Mouse (Mus musculus) urinary bladder, postnatal 4 days (tissue): ENCODE measurements around the gene 1700109H08Rik.
"Not testable (repeated sequence)": the region's sequence is repeated elsewhere in the genome, so short reads cannot be mapped to it uniquely, and the experiment has no call there.

Experiments used
- DNase-seq, 2 experiments: peaks; one replicate each; pipeline ENCODE4 v3.0.0; 2021 to 2022; ENCODE audit warnings: low spot score in 2 of 2

The 1700109H08Rik gene

DNA sequence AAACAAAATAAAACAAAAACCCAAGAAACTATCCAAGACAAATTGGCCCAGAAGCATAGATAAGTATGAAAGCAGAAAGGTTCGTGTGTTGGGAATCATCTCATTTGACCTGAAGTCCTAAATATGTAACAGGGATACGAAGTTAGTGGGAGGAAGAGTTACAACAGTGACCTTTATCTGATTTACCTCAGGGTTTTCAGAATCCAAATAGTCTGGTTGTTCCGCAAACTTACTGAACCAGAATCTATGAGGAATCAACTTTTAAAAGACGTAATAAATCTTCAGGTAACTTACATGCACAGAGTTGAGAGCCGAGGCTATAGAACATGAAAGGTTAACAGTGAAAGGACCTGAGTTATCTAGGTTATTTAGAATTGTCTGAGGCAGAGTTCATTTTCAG, 27.4 kb downstream of the 1700109H08Rik start:
- DNase-seq: no peak

DNA sequence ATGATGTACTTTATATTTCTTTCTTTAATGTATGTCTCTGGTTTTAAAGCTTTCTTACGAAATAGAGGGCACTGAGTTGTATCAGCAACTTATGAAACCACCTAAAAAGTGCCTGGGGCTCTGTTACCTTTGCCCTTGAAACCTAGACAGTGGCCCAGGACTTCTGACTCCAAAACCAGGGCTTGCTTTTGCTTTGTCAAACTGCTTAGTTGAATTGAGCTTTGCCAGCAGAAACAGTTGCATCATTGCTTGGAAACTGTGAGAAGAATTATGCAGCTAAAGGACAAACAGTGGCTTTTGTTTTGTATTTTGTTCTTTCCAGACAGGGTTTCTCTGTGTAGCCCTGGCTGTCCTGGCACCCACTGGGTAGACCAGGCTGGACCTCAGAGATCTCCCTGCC, 28.9 kb downstream of the 1700109H08Rik start:
- no peak for DNase-seq

DNA sequence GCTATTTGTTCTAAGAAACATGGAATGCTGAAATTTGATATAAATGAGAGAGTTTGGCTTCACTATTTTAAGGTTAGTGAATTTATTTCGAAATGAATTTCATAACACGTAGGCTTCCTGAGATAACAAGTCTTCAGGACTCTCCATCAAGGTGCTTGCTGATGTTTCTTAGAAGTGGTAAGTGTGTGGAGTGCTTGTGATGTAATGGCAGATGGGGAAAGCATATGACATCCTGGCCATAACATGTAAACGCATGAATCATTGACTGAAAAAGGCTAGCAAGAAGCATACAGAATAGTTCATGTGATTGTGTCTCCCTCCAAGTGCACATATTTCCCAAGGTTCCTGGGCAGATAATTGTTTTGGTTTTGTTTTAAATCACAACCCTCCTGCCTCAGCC, 29.4 kb downstream of the 1700109H08Rik start:
- no peak for DNase-seq

DNA sequence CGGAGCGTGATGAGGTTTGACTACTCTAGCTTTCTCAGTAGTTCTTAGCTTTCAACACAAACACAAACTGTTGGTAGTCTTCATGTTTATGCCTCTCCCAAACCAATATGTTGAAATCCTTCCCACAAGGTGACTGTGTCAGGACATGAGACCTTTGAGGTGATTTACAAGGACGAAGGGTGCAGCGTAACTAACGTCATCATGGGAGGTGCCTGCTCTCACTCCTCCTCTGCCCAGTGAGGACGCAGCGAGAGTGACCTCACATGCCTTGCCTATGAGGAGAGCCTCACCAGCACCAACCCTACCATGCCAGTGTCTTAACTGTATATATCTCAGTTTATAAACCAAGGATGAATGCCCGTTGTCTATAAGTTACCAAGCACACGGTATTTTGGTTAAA, 35.7 kb downstream of the 1700109H08Rik start:
- DNase-seq: no peak

DNA sequence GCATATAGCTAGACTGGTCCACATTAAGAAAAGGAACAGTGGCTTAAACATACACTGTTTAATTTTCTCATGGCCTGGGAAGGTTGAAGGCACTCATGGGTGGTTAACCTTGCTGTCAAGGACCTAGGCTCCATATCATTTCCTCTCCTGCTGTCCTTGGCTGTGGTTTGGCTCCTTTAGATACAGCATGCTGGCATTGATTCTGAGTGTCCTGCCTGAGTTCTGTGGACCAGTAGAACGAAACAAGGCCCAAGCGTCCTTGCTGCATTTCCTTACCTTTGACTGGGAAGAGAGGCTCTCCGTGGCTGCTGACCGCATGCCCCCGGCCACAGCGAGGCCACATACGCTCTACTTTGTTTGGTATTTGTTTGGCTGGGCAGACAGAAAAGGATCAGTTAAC, 37.9 kb downstream of the 1700109H08Rik start:
- DNase-seq: no peak

DNA sequence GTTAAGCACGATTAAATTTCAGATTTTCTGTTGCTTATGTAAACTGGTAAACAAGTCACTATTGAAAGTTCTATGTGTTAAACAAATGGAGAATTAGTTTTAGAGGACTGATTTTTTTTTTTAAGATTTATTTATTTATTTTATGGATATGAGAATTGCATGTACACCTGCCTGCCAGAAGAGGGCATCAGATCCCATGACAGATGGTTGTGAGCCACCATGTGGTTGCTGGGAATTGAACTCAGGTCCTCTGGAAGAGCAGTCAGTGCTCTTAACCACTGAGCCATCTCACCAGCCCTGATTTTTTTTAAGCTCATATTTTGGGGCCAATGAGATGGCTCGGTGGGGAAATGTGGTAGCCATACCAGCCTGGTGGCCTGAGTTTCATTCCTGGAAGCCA, 40.5 kb downstream of the 1700109H08Rik start:
- DNase-seq: not testable (repeated sequence)

DNA sequence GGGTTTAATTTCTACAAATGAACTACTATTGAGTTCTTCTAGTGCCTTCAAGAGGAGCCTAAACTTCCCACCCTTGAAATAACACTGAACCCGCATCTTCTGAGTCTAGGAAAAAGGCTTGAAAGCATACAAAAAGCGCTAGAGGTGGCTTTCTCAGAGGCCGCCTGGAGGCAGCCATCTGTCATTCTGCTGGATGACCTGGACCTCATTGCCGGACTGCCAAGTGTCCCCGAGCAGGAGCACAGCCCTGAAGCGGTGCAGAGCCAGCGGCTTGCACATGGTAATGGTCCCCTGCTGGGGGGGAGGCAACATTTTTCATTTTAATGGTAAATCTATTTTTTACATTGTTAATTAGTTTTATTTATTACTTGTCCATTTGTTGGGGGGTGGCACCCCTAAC, 49.1 kb downstream of the 1700109H08Rik start:
- DNase-seq: no peak

DNA sequence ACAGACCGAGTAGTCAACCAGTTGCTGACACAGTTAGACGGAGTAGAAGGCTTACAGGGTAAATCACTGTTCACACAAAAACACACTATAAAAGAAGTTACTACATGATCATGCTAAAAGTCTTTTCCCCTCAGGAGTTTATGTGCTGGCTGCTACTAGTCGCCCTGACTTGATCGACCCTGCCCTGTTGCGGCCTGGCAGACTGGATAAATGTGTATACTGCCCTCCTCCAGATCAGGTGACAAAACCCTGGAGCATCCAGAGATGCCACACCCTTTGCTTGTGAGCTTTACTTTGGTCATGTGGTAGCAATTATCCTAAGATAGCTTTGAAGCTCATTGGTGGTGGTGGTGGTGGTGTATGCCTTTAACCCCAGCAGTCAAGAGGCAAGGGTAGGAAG, 58.7 kb downstream of the 1700109H08Rik start:
- no peak for DNase-seq

DNA sequence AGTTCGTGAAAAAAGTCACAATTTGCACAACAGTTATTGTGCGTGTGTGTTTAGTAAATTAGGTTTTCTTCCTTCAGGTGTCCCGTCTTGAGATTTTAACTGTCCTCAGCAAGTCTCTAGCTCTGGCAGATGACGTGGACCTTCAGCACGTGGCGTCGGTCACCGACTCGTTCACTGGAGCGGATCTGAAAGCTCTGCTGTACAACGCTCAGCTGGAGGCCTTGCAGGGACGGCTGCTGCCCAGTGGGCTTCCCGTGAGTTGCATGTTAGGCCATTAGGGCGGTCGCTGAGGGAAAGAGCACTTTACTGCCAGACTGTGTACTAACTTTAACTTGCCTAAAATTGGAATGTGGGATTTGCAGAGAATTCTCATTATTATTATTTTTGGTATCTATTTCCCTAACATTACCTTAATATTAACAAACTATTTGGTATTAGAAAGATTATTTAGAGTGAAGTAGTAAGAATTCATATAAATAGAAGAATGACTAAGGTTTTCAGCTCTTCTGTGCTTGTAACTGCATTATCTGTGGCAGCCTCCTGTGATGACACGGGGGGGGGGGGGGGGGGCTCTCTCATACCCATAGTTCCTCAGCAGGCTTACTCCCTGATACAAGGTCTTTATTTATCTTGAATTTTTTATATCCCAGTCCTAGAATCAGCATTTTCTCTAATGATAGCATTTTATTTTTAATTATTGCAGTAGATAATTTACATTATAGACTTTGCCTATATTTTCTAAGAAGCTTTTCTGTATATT, 60.3 kb downstream of the 1700109H08Rik start:
- no peak for DNase-seq

DNA sequence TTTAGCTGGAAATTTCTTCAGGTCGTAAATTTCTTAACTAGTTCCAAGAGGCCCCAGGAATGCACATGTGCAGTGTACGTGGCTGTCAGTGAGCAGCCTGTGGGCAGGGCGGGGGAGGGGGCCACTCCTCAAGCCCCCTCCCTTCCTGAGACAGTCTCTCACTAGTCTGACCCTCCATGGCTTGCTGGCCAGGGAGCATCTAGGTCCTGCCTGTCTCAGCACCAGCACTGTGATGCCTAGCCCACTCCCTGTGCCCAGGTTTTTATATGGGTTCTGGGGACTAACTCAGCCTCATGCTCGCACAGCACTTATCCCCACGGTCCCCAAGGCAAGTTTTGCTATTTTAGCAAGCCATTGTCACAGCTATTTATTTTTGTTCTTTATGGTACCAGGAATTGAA, 60.9 kb downstream of the 1700109H08Rik start:
- DNase-seq: no peak

DNA sequence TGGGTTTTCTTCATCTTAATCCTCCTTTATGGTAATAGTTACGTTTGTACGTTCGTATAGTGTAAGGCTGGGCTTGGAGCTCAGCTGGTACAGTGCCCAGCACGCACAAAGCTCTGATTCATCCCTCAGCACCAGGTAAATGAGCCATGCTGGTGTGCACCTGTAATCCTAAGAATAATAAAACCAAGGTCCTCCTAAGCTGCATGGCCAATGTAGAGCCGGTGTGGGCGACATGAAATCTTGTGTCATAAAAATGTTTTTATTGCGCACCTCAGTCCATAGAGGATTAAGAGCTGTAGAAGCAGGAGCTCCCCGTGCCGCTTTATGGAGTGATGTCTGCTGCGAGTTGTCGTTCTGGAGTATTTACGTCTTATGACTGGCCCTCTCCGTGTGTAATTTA, 61.9 kb downstream of the 1700109H08Rik start:
- DNase-seq: no peak

DNA sequence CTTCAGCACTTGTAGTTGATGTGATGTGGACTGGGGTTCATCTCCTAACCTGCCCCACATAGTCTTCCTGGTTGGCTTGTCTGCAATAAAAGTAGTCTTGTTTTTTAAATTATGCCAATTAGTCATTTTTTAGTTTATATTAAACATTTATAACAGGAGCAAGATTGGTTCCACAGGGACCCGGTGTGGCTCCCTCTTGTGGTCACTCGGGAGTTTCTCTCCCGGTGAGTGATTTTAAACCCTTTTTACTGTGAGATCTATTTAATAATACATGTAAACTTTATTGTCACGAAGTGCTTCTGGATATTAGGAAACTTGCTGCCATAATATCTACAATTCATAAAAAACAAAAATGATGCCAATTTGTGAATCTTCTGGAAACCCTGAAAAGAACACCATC, 62.6 kb downstream of the 1700109H08Rik start:
- DNase-seq: no peak
